Mouse (Mus musculus) ES-E14 (cell line): ENCODE data around the gene Nelfb. TPM values are rescaled to one million over a fixed set of nuclear protein-coding genes. Genes with fewer than 3 reads are reported as not detected.

Experiments
- DNase-seq: peaks from one replicate; pipeline ENCODE4 v3.0.0-alpha.2; 2013; ENCODE audit warnings: low read depth, low spot score
- H3K27ac ChIP-seq: 2 replicates; pipeline ENCODE4 v1.5.1; 2012; ENCODE audit warnings: low read depth, mild to moderate bottlenecking, low read length, moderate library complexity, mixed read lengths; ENCODE audit not compliant: poor library complexity, insufficient read depth, severe bottlenecking
- H3K36me3 ChIP-seq: 2 replicates; pipeline ENCODE4 v1.6.1; 2012; ENCODE audit warnings: mild to moderate bottlenecking, low read length, moderate library complexity, mixed read lengths; ENCODE audit not compliant: control insufficient read depth, poor library complexity, insufficient read depth, severe bottlenecking
- H3K4me1 ChIP-seq, 2 experiments: fragments of 150-350 bp in 1 of 2; sonication (generic) in 1 of 2; 2 replicates each; pipeline ENCODE4 v1.6.1; 2012; ENCODE audit warnings: low read length in 2 of 2, mild to moderate bottlenecking in 1 of 2, mixed read lengths in 1 of 2; ENCODE audit not compliant: control insufficient read depth in 2 of 2, insufficient read depth in 2 of 2, poor library complexity in 1 of 2
- H3K4me3 ChIP-seq, 2 experiments: fragments of 150-350 bp in 1 of 2; sonication (generic) in 1 of 2; 2 replicates each; pipeline ENCODE4 v1.5.1; 2012; ENCODE audit warnings: low read length in 2 of 2, low read depth in 1 of 2, mild to moderate bottlenecking in 1 of 2, mixed read lengths in 1 of 2; ENCODE audit not compliant: insufficient read depth in 1 of 2, poor library complexity in 1 of 2, severe bottlenecking in 1 of 2
- H3K9ac ChIP-seq: 2 replicates; pipeline ENCODE4 v1.6.1; 2012; ENCODE audit warnings: low read depth, mild to moderate bottlenecking, low read length, mixed read lengths; ENCODE audit not compliant: poor library complexity, insufficient read depth, severe bottlenecking
- H3K9me3 ChIP-seq: fragments of 150-350 bp; sonication (generic); 2 replicates; pipeline ENCODE4 v1.6.1; 2012; ENCODE audit warnings: low read depth, mild to moderate bottlenecking, low read length; ENCODE audit not compliant: control insufficient read depth, insufficient read depth
- CHD2 ChIP-seq: IDR thresholded peaks from 2 replicates; pipeline ENCODE4 v1.6.1; 2014; ENCODE audit warnings: mild to moderate bottlenecking, low read depth, low read length, inconsistent platforms
- HCFC1 ChIP-seq: IDR thresholded peaks from 2 replicates; pipeline ENCODE4 v1.6.1; 2012; ENCODE audit warnings: low read length, inconsistent platforms, borderline replicate concordance; ENCODE audit not compliant: insufficient read depth
- MAFK ChIP-seq: IDR thresholded peaks from 2 replicates; pipeline ENCODE4 v1.6.1; 2014; ENCODE audit warnings: mild to moderate bottlenecking, low read depth, low read length, inconsistent platforms; ENCODE audit not compliant: insufficient read depth
- ZC3H11A ChIP-seq: IDR thresholded peaks from 2 replicates; pipeline ENCODE4 v1.6.1; 2012; ENCODE audit warnings: low read depth, mild to moderate bottlenecking, inconsistent platforms, low read length, borderline replicate concordance
- ZNF384 ChIP-seq: IDR thresholded peaks from 2 replicates; pipeline ENCODE4 v1.6.1; 2012; ENCODE audit warnings: low read depth, low read length, inconsistent platforms
- in situ Hi-C, 2 experiments: fragments of 600-800 bp; cut with MboI; formaldehyde crosslinking; loops; one replicate each; pipeline ENCODE4 v1.15.1; 2025; ENCODE audit warnings: low sequenced_read_pairs in 2 of 2, inconsistent platforms in 1 of 2; ENCODE audit not compliant: unreplicated experiment in 2 of 2
- total RNA-seq: library from RNA; depleted of rRNA; stranded (reverse); fragments of 300-350 nt; gene quantifications from 2 replicates; pipeline ENCODE4 v1.2.3, GENCODE M21; 2012

Gene Nelfb
- total RNA-seq, 1 experiment, result 50.9 TPM

GRCm38 (mm10) chr2:25200631-25201030 is 10.7 kb downstream of the Nelfb start:
- Histone ChIP-seq H3K36me3 (peaks cover 46% of the 10 kb centered on the region), H3K9me3 (no peaks in the 10 kb centered on the region), H3K27ac (no peak overlapping the region), H3K4me1 (peaks cover 0 to 7% of the 10 kb centered on the region in 2 experiments; a peak in 1 of 4 replicates), H3K4me3 (no peak overlapping the region), H3K9ac (no peak overlapping the region)
- no peak for TF ChIP-seq MAFK
- no peak for TF ChIP-seq ZNF384
- TF ChIP-seq CHD2, result no peak
- TF ChIP-seq HCFC1, result no peak
- TF ChIP-seq ZC3H11A, result no peak
- in situ Hi-C loops, result no loop called here
- DNase-seq, result no peak

DNA sequence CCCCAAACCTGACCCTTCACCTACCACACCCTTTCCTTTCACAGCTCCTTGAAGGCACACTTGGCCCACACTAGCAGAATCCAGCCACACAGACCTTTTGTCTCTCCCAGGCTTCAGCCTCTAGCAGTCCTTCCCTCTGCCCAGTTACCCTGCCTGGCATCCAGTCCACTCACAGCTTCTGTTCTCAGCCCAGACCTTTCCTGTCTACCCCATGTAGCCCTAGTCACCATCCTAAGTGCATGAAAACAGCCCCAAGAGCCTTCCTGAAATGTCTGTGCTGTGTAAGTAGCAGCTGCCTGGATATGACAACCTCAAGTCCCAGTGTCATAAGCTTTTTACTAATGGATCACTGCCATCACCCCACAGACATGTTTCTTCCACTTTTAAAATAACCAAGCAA is 13.3 kb downstream of the Nelfb start:
- in situ Hi-C loops, result no loop called here
- Histone ChIP-seq H3K4me3 (no peak overlapping the region), H3K4me1 (peaks cover under 1 to 22% of the 10 kb centered on the region in 2 experiments; a peak in 2 of 4 replicates), H3K27ac (no peak overlapping the region), H3K9ac (no peak overlapping the region), H3K36me3 (peaks cover 24% of the 10 kb centered on the region), H3K9me3 (no peaks in the 10 kb centered on the region)
- DNase-seq, result no peak
- TF ChIP-seq ZNF384, result no peak
- TF ChIP-seq ZC3H11A, result no peak
- no peak for TF ChIP-seq MAFK
- TF ChIP-seq CHD2, result no peak
- no peak for TF ChIP-seq HCFC1

- in situ Hi-C loops, result no loop called here
- Histone ChIP-seq H3K27ac (no peak overlapping the region), H3K4me3 (peak overlapping the region in 1 of 2 experiments; percentile 66; a peak in 1 of 4 replicates)
Observed at GRCm38 (mm10) chr2:25197191-25197590, 14.1 kb downstream of the Nelfb start.

DNA sequence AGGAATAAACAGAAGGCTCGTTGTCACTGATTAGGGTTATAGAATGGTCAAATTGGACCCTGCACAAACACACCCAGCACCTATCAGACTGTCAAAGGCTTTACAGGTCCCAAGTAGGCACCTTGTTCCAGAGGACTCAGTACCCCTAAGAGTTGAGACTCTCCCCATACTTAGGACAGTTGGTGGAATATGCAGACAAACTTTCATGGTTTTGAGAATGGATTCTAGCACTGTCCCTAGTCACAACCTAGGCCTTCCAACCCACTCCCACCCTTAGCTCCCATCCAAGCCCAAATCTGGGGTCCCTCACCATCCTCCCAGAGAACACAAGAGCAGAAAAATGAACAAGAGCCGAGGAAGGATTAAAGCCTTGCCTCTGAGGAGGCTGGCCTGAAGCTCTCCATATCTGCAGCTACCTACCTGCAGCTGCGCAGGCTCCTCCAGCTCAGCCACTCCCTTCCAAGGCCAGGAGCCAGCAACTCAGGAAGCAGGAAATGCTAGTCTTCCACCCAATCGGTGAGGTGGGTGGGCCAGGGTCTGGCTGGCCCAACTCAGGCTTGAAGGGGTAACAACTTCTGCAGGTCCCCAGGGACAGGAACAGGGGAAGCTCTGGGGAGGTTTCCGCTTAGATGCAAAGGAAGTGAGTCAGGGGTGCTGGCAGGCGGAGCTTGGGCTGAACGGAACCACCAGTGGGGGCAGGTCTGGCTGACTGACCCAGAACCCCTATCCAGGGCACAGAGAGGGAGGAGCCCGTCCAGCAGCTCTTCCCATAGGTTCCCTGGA is 14.9 kb downstream of the Nelfb start, which contains the start of gene Tor4a:
TSS of gene Tor4a (minus strand) at position 715 of the 783 bp plus-strand sequence.
- peaks cover 19% of the 10 kb centered on the region for H3K36me3 ChIP-seq
- no peak for DNase-seq
- TF ChIP-seq ZC3H11A (no peak), ZNF384 (no peak)
- peak within 1 kb of the TSS; percentile 66 to 67 for H3K4me3 ChIP-seq
- H3K27ac ChIP-seq, result peak within 1 kb of the TSS; percentile 63; the same call in 1 of the 2 replicates
- in situ Hi-C loops, result no loop called here
- H3K9me3 ChIP-seq, result no peaks in the 10 kb centered on the region
- H3K4me1 ChIP-seq, result peaks cover 2 to 22% of the 10 kb centered on the region in 2 experiments; a peak in 2 of 4 replicates
- peak within 1 kb of the TSS; percentile 72 for H3K9ac ChIP-seq

More at GRCm38 (mm10) chr2:25197191-25197590, 14.1 kb downstream of the Nelfb start:
- no peak for DNase-seq
- H3K4me1 ChIP-seq, result peaks cover 2 to 22% of the 10 kb centered on the region in 2 experiments; a peak in 2 of 4 replicates
- peaks cover 20% of the 10 kb centered on the region for H3K36me3 ChIP-seq
- H3K9me3 ChIP-seq, result no peaks in the 10 kb centered on the region
- no peak overlapping the region for H3K9ac ChIP-seq
- TF ChIP-seq CHD2 (no peak), HCFC1 (no peak), ZNF384 (no peak), MAFK (no peak), ZC3H11A (no peak)
